Mouse (Mus musculus) midbrain, embryonic 13.5 days (tissue): ENCODE results near the gene Trp53i11. TPM values are rescaled to one million over a fixed set of nuclear protein-coding genes. Genes with fewer than 3 reads are reported as not detected.

ENCODE experiments used
- ATAC-seq: fragments of 200-750 bp; cut with Nextera tagmentation; 2 replicates; pipeline ENCODE4 v1.8.0; 2017; ENCODE audit warnings: mild to moderate bottlenecking, moderate TSS enrichment, moderate library complexity
- H3K27ac ChIP-seq: fragments of 300-500 bp; sonication (generic); 2 replicates; pipeline ENCODE4 v1.5.1; 2015; ENCODE audit warnings: inconsistent platforms, mild to moderate bottlenecking, moderate library complexity
- H3K27me3 ChIP-seq: fragments of 300-500 bp; sonication (generic); 2 replicates; pipeline ENCODE4 v1.6.1; 2015; ENCODE audit warnings: mild to moderate bottlenecking, inconsistent platforms
- H3K36me3 ChIP-seq: fragments of 300-500 bp; sonication (generic); 2 replicates; pipeline ENCODE4 v1.6.1; 2015; ENCODE audit warnings: mild to moderate bottlenecking, inconsistent platforms
- H3K4me1 ChIP-seq: fragments of 300-500 bp; sonication (generic); replicated peaks from 2 replicates; pipeline ENCODE4 v1.6.1; 2015; ENCODE audit warnings: inconsistent platforms
- H3K4me2 ChIP-seq: fragments of 300-500 bp; sonication (generic); replicated peaks from 2 replicates; pipeline ENCODE4 v1.6.1; 2015; ENCODE audit warnings: moderate library complexity, mild to moderate bottlenecking, inconsistent platforms
- H3K4me3 ChIP-seq: fragments of 300-500 bp; sonication (generic); replicated peaks from 2 replicates; pipeline ENCODE4 v1.5.1; 2015; ENCODE audit warnings: mild to moderate bottlenecking, inconsistent platforms
- H3K9ac ChIP-seq: fragments of 300-500 bp; sonication (generic); replicated peaks from 2 replicates; pipeline ENCODE4 v1.6.1; 2015; ENCODE audit warnings: mild to moderate bottlenecking, inconsistent platforms
- H3K9me3 ChIP-seq: fragments of 300-500 bp; sonication (generic); 2 replicates; pipeline ENCODE4 v1.6.1; 2016; ENCODE audit warnings: mild to moderate bottlenecking, inconsistent platforms
- WGBS: fragments of 180-500 bp; shearing (Covaris S2); methylation state at CpG from one replicate; pipeline ENCODE4 v1.1.7; 2015; 5-methylcytosine and 5-hydroxymethylcytosine counted together
- polyA plus RNA-seq: library from polyadenylated mRNA; unstranded; fragments of >200 nt; fragmentation: Nextera tagmentation; extraction: Ambion mirVana; gene quantifications from 2 replicates; pipeline ENCODE4 v1.2.1, GENCODE M21; 2015

Gene Trp53i11
- 136 and 138 TPM in 2 replicates for polyA plus RNA-seq

GRCm38 (mm10) chr2:93187323-93187996 lies at the start of gene Trp53i11:
TSS of gene Trp53i11 (plus strand) at chr2:93187548.
- Histone ChIP-seq H3K36me3 (no peaks in the 10 kb centered on the region), H3K4me2 (peak within 1 kb of the TSS; percentile 84), H3K4me3 (peak within 1 kb of the TSS; percentile 95), H3K9me3 (no peaks in the 10 kb centered on the region), H3K27ac (peak within 1 kb of the TSS; percentile 96), H3K27me3 (peaks cover 11% of the 10 kb centered on the region; the same call in 1 of the 2 replicates), H3K4me1 (peaks cover 40% of the 10 kb centered on the region), H3K9ac (peak within 1 kb of the TSS; percentile 99)
- ATAC-seq: peak; percentile 91
- WGBS: under 1% methylated on average over 55 of the region's 69 CpGs

- Histone ChIP-seq H3K27ac (no peak overlapping the region), H3K9ac (no peak overlapping the region), H3K27me3 (no peaks in the 10 kb centered on the region), H3K4me3 (no peak overlapping the region), H3K4me2 (no peak overlapping the region), H3K36me3 (no peaks in the 10 kb centered on the region), H3K4me1 (peaks cover 8% of the 10 kb centered on the region; the same call in 1 of the 2 replicates), H3K9me3 (no peaks in the 10 kb centered on the region)
- WGBS: 95% methylated on average over 7 of the region's 7 CpGs
- no peak for ATAC-seq
These were observed 47.9 kb upstream of the Trp53i11 start for GRCm38 (mm10) chr2:93139476-93139875.

- H3K27me3 ChIP-seq: no peaks in the 10 kb centered on the region
- peaks cover 15% of the 10 kb centered on the region; the same call in 1 of the 2 replicates for H3K4me1 ChIP-seq
- H3K36me3 ChIP-seq: no peaks in the 10 kb centered on the region
- H3K4me3 ChIP-seq: no peak overlapping the region
- no peaks in the 10 kb centered on the region for H3K9me3 ChIP-seq
- no peak overlapping the region for H3K9ac ChIP-seq
- peak; percentile 45; the same call in 1 of the 2 replicates for ATAC-seq
- no peak overlapping the region for H3K27ac ChIP-seq
- 75% methylated on average over 3 of the region's 3 CpGs for WGBS
- H3K4me2 ChIP-seq: no peak overlapping the region
These were observed 46.0 kb upstream of the Trp53i11 start for GRCm38 (mm10) chr2:93141329-93141728.

- Histone ChIP-seq H3K9me3 (no peaks in the 10 kb centered on the region), H3K27ac (no peak overlapping the region), H3K9ac (no peak overlapping the region), H3K4me1 (peaks cover 19% of the 10 kb centered on the region; the same call in 1 of the 2 replicates), H3K4me3 (no peak overlapping the region), H3K27me3 (no peaks in the 10 kb centered on the region), H3K4me2 (no peak overlapping the region), H3K36me3 (no peaks in the 10 kb centered on the region)
- 75% methylated on average over 7 of the region's 7 CpGs for WGBS
- no peak for ATAC-seq
These were observed 44.7 kb upstream of the Trp53i11 start for GRCm38 (mm10) chr2:93142616-93143015.

- no peaks in the 10 kb centered on the region for H3K9me3 ChIP-seq
- no peak for ATAC-seq
- no peak overlapping the region for H3K9ac ChIP-seq
- WGBS: 94% methylated on average over 3 of the region's 3 CpGs
- no peak overlapping the region for H3K4me3 ChIP-seq
- H3K36me3 ChIP-seq: no peaks in the 10 kb centered on the region
- peaks cover 19% of the 10 kb centered on the region; the same call in 1 of the 2 replicates for H3K4me1 ChIP-seq
- no peak overlapping the region for H3K27ac ChIP-seq
- no peaks in the 10 kb centered on the region for H3K27me3 ChIP-seq
- no peak overlapping the region for H3K4me2 ChIP-seq
These were observed 43.2 kb upstream of the Trp53i11 start for GRCm38 (mm10) chr2:93144126-93144525.

GRCm38 (mm10) chr2:93150009-93150408 lies 37.3 kb upstream of the Trp53i11 start:
- no peak overlapping the region for H3K27ac ChIP-seq
- WGBS: 31% methylated on average over 2 of the region's 2 CpGs
- H3K9ac ChIP-seq: no peak overlapping the region
- H3K4me2 ChIP-seq: no peak overlapping the region
- peaks cover 29% of the 10 kb centered on the region for H3K4me1 ChIP-seq
- no peak overlapping the region for H3K4me3 ChIP-seq
- H3K9me3 ChIP-seq: no peaks in the 10 kb centered on the region
- H3K27me3 ChIP-seq: no peaks in the 10 kb centered on the region
- H3K36me3 ChIP-seq: no peaks in the 10 kb centered on the region
- no peak for ATAC-seq

GRCm38 (mm10) chr2:93150673-93151450 lies 36.5 kb upstream of the Trp53i11 start:
- no peak for ATAC-seq
- H3K4me1 ChIP-seq: peaks cover 27% of the 10 kb centered on the region
- H3K4me2 ChIP-seq: no peak overlapping the region
- H3K27me3 ChIP-seq: no peaks in the 10 kb centered on the region
- H3K4me3 ChIP-seq: no peak overlapping the region
- no peaks in the 10 kb centered on the region for H3K9me3 ChIP-seq
- H3K9ac ChIP-seq: no peak overlapping the region
- 79% methylated on average over 9 of the region's 9 CpGs for WGBS
- H3K36me3 ChIP-seq: no peaks in the 10 kb centered on the region
- H3K27ac ChIP-seq: no peak overlapping the region

- Histone ChIP-seq H3K36me3 (no peaks in the 10 kb centered on the region), H3K27ac (no peak overlapping the region), H3K9me3 (no peaks in the 10 kb centered on the region), H3K4me2 (no peak overlapping the region), H3K4me3 (no peak overlapping the region), H3K27me3 (no peaks in the 10 kb centered on the region), H3K4me1 (peaks cover 18% of the 10 kb centered on the region), H3K9ac (no peak overlapping the region)
- no peak for ATAC-seq
- WGBS: 80% methylated on average over 6 of the region's 6 CpGs
These were observed 35.2 kb upstream of the Trp53i11 start for GRCm38 (mm10) chr2:93152191-93152601.

- Histone ChIP-seq H3K27me3 (no peaks in the 10 kb centered on the region), H3K36me3 (no peaks in the 10 kb centered on the region), H3K9ac (no peak overlapping the region), H3K27ac (no peak overlapping the region), H3K4me3 (no peak overlapping the region), H3K4me2 (no peak overlapping the region), H3K4me1 (peaks cover 18% of the 10 kb centered on the region), H3K9me3 (no peaks in the 10 kb centered on the region)
- WGBS: 81% methylated on average over 7 of the region's 7 CpGs
- ATAC-seq: no peak
These were observed 34.4 kb upstream of the Trp53i11 start for GRCm38 (mm10) chr2:93152883-93153491.

GRCm38 (mm10) chr2:93153833-93154232 lies 33.5 kb upstream of the Trp53i11 start:
- Histone ChIP-seq H3K36me3 (no peaks in the 10 kb centered on the region), H3K4me3 (no peak overlapping the region), H3K27me3 (no peaks in the 10 kb centered on the region), H3K9ac (no peak overlapping the region), H3K27ac (no peak overlapping the region), H3K4me2 (no peak overlapping the region), H3K9me3 (no peaks in the 10 kb centered on the region), H3K4me1 (peaks cover 18% of the 10 kb centered on the region)
- WGBS: 94% methylated on average over 1 of the region's 1 CpGs
- ATAC-seq: no peak

- no peak overlapping the region for H3K4me3 ChIP-seq
- no peak overlapping the region for H3K4me2 ChIP-seq
- no peak overlapping the region for H3K9ac ChIP-seq
- H3K9me3 ChIP-seq: no peaks in the 10 kb centered on the region
- H3K36me3 ChIP-seq: no peaks in the 10 kb centered on the region
- no peak overlapping the region for H3K27ac ChIP-seq
- peaks cover 18% of the 10 kb centered on the region for H3K4me1 ChIP-seq
- H3K27me3 ChIP-seq: no peaks in the 10 kb centered on the region
- ATAC-seq: no peak
- WGBS: 85% methylated on average over 1 of the region's 1 CpGs
These were observed 32.8 kb upstream of the Trp53i11 start for GRCm38 (mm10) chr2:93154486-93155032.
